Mouse (Mus musculus) midbrain, embryonic 14.5 days (tissue): ENCODE measurements around the gene Mroh8. TPM values are rescaled to one million over a fixed set of nuclear protein-coding genes. Genes with fewer than 3 reads are reported as not detected.

ENCODE experiments used
- ATAC-seq: fragments of 200-750 bp; cut with Nextera tagmentation; 2 replicates; pipeline ENCODE4 v1.8.0; 2017; ENCODE audit warnings: moderate number of reproducible peaks, moderate library complexity; ENCODE audit not compliant: low FRiP score, low TSS enrichment
- DNase-seq: peaks from one replicate; pipeline ENCODE4 v3.0.0-alpha.2; 2015
- H3K27ac ChIP-seq: fragments of 300-500 bp; sonication (generic); replicated peaks from 2 replicates; pipeline ENCODE4 v1.5.1; 2014; ENCODE audit warnings: mild to moderate bottlenecking, low read depth, low read length, moderate library complexity
- H3K27me3 ChIP-seq: fragments of 300-500 bp; sonication (generic); 2 replicates; pipeline ENCODE4 v1.6.1; 2014; ENCODE audit warnings: low read length, control low read depth, mixed read lengths; ENCODE audit not compliant: control insufficient read depth, insufficient read depth
- H3K36me3 ChIP-seq: fragments of 300-500 bp; sonication (generic); 2 replicates; pipeline ENCODE4 v1.6.1; 2014; ENCODE audit warnings: low read length, control low read depth; ENCODE audit not compliant: control insufficient read depth, insufficient read depth
- H3K4me1 ChIP-seq: fragments of 300-500 bp; sonication (generic); 2 replicates; pipeline ENCODE4 v1.6.1; 2014; ENCODE audit warnings: mild to moderate bottlenecking, antibody characterized with exemption, low read length, control low read depth; ENCODE audit not compliant: control insufficient read depth, insufficient read depth
- H3K4me2 ChIP-seq: fragments of 300-500 bp; sonication (generic); 2 replicates; pipeline ENCODE4 v1.6.1; 2014; ENCODE audit warnings: mild to moderate bottlenecking, low read length, moderate library complexity
- H3K4me3 ChIP-seq: fragments of 300-500 bp; sonication (generic); replicated peaks from 2 replicates; pipeline ENCODE4 v1.5.1; 2014; ENCODE audit warnings: low read depth, low read length
- H3K9ac ChIP-seq: fragments of 300-500 bp; sonication (generic); replicated peaks from 2 replicates; pipeline ENCODE4 v1.6.1; 2014; ENCODE audit warnings: mild to moderate bottlenecking, low read length, moderate library complexity
- H3K9me3 ChIP-seq: fragments of 300-500 bp; sonication (generic); 2 replicates; pipeline ENCODE4 v1.6.1; 2016; ENCODE audit warnings: low read length, control low read depth, mixed read lengths; ENCODE audit not compliant: control insufficient read depth
- WGBS: fragments of 180-500 bp; shearing (Covaris S2); extraction: QIAGEN DNeasy Blood & Tissue Kit; methylation state at CpG from one replicate; pipeline ENCODE4 v1.1.7; 2014; 5-methylcytosine and 5-hydroxymethylcytosine counted together
- polyA plus RNA-seq: library from polyadenylated mRNA; unstranded; fragments of >200 nt; fragmentation: Nextera tagmentation; extraction: Ambion mirVana; gene quantifications from 2 replicates; pipeline ENCODE4 v1.2.1, GENCODE M21; 2014

Mroh8 gene
- polyA plus RNA-seq, 1 experiment from 2014 or later, result 0.33 TPM

DNA sequence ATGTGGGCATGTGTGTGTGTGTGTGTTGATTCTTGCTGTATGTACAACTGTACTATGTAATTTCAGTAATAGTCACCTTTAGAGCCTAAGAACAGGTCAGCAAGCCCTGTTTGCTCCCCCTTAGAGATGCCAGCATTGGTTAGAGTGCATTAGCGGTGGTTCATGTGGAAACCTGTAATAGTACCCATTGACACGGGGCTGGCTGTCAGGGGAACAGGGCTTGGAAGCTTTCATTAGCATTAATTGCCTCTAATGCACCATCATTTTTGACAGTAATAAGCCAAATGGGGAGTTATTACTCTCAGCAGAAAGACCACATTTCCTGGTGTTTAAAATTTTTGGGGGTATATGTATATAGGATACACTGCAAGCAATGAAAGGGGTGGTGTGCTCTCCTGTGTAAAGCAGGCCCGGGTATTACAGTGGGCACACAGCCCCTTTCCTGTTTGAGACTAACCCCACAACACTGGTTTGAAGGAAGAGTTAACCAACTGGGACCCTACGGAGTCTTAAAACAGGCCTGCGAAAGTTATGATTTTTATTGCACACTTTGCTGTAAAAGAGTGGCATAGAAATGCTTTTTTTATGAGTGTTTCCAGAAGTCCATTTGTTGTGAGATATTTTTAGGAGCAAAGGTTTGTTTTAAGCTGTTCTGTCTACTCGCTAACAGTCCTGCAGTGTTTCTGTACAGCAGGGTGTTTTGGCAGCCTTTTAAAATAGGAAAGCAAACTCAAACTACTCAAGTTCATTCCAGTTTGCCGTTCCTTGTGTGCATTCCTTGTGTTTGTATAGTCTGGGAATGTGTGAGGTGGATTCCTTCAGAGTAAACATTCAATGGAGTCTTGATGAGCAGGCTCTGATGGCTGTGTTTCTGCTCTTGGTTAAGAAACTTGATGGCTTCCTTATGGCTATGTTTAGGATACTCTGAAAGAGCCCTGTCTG lies 27.0 kb upstream of the Mroh8 start:
- WGBS, result 88% methylated on average over 7 of the region's 7 CpGs
- Histone ChIP-seq H3K4me3 (no peak overlapping the region), H3K9me3 (no peaks in the 10 kb centered on the region), H3K4me1 (no peaks in the 10 kb centered on the region), H3K36me3 (peaks cover 89% of the 10 kb centered on the region), H3K27me3 (no peaks in the 10 kb centered on the region), H3K27ac (no peak overlapping the region), H3K9ac (no peak overlapping the region), H3K4me2 (no peak overlapping the region)
- DNase-seq, result no peak
- ATAC-seq, result no peak

DNA sequence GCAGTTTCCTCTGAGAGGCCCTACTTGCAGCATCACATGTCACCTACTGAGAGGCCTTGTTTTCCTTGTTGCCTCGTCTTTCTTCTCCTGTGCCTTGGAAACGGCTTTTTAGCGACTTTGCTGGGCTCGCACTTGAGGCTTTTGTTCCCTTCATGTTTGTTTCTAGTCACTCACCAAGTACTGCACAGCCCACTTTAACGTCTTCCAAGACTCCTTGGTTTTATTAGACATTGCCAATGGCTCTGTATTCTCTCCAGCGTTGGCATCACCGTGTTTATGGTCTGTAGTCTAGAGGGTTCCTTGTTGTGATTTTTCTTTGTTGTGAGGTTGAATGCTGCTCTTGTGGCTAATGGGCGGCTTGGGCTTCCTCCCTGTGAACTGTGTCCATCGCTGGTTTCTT lies 23.7 kb upstream of the Mroh8 start:
- Histone ChIP-seq H3K27me3 (no peaks in the 10 kb centered on the region), H3K36me3 (peaks cover 85% of the 10 kb centered on the region), H3K9me3 (no peaks in the 10 kb centered on the region), H3K4me1 (no peaks in the 10 kb centered on the region), H3K9ac (no peak overlapping the region), H3K27ac (no peak overlapping the region), H3K4me3 (no peak overlapping the region), H3K4me2 (no peak overlapping the region)
- DNase-seq, result no peak
- WGBS, result 57% methylated on average over 9 of the region's 9 CpGs
- no peak for ATAC-seq

DNA sequence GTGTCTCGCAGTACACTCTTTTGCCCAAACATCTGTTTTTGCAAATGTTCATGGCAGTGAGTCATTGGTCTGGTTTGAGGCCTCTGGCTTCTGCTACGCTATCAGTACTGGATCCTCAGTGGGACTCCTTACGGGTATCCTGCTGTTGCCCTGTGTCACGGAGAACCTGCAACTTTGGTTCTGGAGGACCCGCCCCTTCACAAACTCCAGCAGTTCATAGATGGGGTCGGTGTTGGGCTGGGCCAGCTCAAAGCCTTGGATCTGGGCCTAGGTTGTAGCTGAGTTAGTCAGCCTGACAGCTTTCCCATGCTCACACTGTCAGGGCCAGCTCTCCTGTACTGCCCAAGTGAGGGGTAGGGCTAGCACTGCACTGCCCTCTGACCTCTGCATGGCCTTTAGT lies 20.7 kb upstream of the Mroh8 start:
- ATAC-seq, result no peak
- H3K4me3 ChIP-seq, result no peak overlapping the region
- no peaks in the 10 kb centered on the region for H3K4me1 ChIP-seq
- no peak overlapping the region for H3K4me2 ChIP-seq
- peaks cover 90% of the 10 kb centered on the region for H3K36me3 ChIP-seq
- H3K27me3 ChIP-seq, result no peaks in the 10 kb centered on the region
- WGBS, result 96% methylated on average over 6 of the region's 6 CpGs
- DNase-seq, result no peak
- H3K27ac ChIP-seq, result no peak overlapping the region
- H3K9ac ChIP-seq, result no peak overlapping the region
- H3K9me3 ChIP-seq, result no peaks in the 10 kb centered on the region

DNA sequence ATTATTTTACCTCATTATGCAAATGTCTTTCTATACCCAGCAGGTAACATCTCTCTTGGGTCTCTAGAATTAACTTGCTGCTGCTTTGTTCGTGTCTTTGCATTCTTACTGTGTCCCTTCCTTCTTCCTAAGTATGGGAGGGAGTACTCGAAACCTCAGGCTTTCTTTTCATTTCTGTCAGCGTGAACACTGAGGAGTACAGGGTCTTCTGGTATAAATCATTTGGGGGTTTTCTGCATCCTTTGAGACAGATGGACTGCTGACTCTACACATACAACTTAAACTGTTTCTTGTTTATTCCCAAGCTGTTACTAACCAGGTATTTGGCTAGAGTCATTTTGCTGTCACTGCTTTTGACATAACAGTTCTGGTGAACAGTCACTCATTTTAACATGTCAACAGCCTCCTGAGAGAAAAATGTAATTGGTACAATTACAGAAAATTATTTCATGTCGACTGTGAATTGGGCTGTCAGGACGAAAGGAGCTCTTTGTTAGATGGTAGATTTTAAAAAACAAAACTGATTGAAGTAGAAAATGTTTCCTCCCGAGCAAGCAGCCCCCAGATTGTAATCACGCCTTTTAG lies 16.8 kb upstream of the Mroh8 start:
- Histone ChIP-seq H3K4me1 (no peaks in the 10 kb centered on the region), H3K4me3 (no peak overlapping the region), H3K9ac (no peak overlapping the region), H3K36me3 (peaks cover 85% of the 10 kb centered on the region), H3K4me2 (no peak overlapping the region), H3K27ac (no peak overlapping the region), H3K9me3 (no peaks in the 10 kb centered on the region), H3K27me3 (no peaks in the 10 kb centered on the region)
- no peak for DNase-seq
- 78% methylated on average over 7 of the region's 7 CpGs for WGBS
- ATAC-seq, result no peak

DNA sequence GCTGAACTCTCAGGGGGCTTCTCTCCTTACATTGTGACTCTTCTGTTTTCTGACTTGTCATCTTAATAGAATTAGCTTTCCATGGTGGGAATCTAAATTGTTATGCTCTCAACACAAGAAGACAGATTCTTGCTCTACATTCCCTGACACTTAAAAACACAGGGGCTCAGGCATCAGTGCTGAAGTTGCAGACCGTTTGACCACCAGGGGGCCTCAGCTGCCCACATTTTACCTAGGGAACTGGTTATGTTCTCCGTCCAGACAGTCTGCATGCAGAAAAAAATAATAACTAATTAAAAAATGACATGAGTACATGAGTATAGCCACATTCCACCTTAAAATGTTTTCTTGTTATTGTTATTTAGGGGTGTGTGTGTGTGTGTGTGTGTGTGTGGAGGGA lies 12.7 kb upstream of the Mroh8 start:
- 15% methylated on average over 2 of the region's 2 CpGs for WGBS
- Histone ChIP-seq H3K4me3 (no peak overlapping the region), H3K4me2 (no peak overlapping the region), H3K9me3 (no peaks in the 10 kb centered on the region), H3K4me1 (no peaks in the 10 kb centered on the region), H3K9ac (no peak overlapping the region), H3K27ac (no peak overlapping the region), H3K27me3 (no peaks in the 10 kb centered on the region), H3K36me3 (peaks cover 84% of the 10 kb centered on the region)
- DNase-seq, result peak; percentile 89
- no peak for ATAC-seq

- ATAC-seq (no peak), DNase-seq (no peak)
- H3K4me2 ChIP-seq, result no peak overlapping the region
- peaks cover 75% of the 10 kb centered on the region for H3K36me3 ChIP-seq
- 91% methylated on average over 5 of the region's 5 CpGs for WGBS
- H3K27me3 ChIP-seq, result no peaks in the 10 kb centered on the region
- H3K4me3 ChIP-seq, result no peak overlapping the region
- no peak overlapping the region for H3K27ac ChIP-seq
- no peaks in the 10 kb centered on the region for H3K9me3 ChIP-seq
- H3K9ac ChIP-seq, result no peak overlapping the region
- H3K4me1 ChIP-seq, result no peaks in the 10 kb centered on the region
Observed at GRCm38 (mm10) chr2:157288996-157289395, 9.6 kb upstream of the Mroh8 start.

DNA sequence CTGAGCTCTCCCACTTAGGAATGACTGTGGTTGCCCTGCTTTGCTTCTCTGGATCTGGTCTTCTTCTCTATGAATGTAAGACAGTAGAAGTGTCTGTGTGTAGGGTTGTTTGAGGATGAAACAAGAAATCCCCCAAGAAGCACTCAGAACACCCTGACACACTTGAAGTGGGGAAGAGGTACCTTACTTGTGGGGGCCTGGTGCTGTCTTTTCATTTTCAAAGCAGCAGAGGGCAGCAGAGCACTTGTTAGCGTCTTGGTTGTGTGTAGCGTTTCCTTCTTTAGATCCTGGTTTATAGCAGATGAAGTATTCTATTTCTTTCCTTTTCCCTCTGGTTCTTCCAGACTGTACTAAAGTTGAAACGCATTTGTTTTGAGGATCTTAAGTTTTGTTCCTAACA lies 8.2 kb upstream of the Mroh8 start:
- no peaks in the 10 kb centered on the region for H3K9me3 ChIP-seq
- H3K27me3 ChIP-seq, result no peaks in the 10 kb centered on the region
- peaks cover 74% of the 10 kb centered on the region for H3K36me3 ChIP-seq
- H3K4me1 ChIP-seq, result no peaks in the 10 kb centered on the region
- H3K27ac ChIP-seq, result no peak overlapping the region
- WGBS, result 25% methylated on average over 3 of the region's 3 CpGs
- ATAC-seq (no peak), DNase-seq (peak; percentile 87)
- H3K4me2 ChIP-seq, result no peak overlapping the region
- no peak overlapping the region for H3K9ac ChIP-seq
- H3K4me3 ChIP-seq, result no peak overlapping the region

DNA sequence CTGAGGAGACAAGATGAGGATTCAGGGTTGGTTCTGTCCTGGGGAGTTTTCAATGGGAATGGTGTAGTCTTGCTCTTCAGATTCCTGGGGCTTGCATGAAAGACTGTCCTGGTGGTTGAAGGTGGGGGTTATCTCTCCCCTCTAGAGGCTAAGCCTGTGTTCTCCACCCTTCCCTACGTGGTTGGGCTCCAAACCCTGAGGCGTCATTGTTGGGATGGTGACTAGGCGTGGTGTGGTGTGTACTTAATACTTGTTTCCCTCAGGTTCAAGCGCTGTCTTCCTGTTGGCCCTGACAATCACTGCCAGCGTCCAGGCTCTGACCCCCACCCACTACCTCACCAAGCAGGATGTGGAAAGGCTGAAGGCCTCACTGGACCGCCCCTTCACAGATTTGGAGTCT lies 4.0 kb upstream of the Mroh8 start:
- no peak overlapping the region for H3K27ac ChIP-seq
- ATAC-seq, result no peak
- no peaks in the 10 kb centered on the region for H3K27me3 ChIP-seq
- no peaks in the 10 kb centered on the region for H3K9me3 ChIP-seq
- 93% methylated on average over 6 of the region's 6 CpGs for WGBS
- peaks cover 37% of the 10 kb centered on the region for H3K36me3 ChIP-seq
- H3K4me2 ChIP-seq, result no peak overlapping the region
- no peak overlapping the region for H3K9ac ChIP-seq
- peaks cover 10% of the 10 kb centered on the region for H3K4me1 ChIP-seq
- no peak for DNase-seq
- H3K4me3 ChIP-seq, result no peak overlapping the region
